Mouse (Mus musculus): ENCODE data around the gene Parp8. TPM values are rescaled to one million over a fixed set of nuclear protein-coding genes. Genes with fewer than 3 reads are reported as not detected.
A peak's percentile ranks its signal among the peaks of the same experiment; 100 is the strongest.

Parp8 gene
- total and polyA plus RNA-seq, 2 experiments from 2014 or later, result 23.9 to 38.7 TPM

DNA sequence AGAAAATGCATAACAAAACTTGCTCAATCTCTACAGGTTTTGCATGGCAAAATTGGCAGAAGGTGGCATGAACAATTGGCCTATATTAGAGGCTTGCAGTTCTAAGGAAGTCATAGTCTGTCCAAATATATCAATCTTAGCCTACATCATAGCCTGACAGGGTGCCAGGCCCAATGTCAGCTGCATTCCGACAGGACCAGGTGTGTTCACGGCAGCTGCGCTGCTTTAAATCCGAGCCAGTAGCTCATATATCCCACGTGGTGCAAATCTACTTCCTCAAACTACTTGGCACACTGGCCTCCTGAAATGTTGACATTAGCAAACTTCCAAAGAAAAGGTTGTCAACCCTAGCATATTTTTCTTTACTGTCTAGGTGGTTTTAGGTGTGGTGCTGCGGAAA, 6.2 kb upstream of the Parp8 start:
- no peak for DNase-seq (ENCODE audit: low spot score)
- Histone ChIP-seq H3K27me3 (ENCODE audit: insufficient read depth, low read length) (no peaks in the 10 kb centered on the region), H3K4me2 (ENCODE audit: low read depth, low read length) (no peak overlapping the region), H3K4me1 (ENCODE audit: insufficient read depth, low read length) (no peaks in the 10 kb centered on the region), H3K9me3 (ENCODE audit: low read length) (no peaks in the 10 kb centered on the region), H3K9ac (replicated peaks; ENCODE audit: low read length) (no peak overlapping the region), H3K4me3 (ENCODE audit: low read length) (no peak overlapping the region), H3K36me3 (ENCODE audit: insufficient read depth, low read length) (no peaks in the 10 kb centered on the region), H3K27ac (no peak overlapping the region)
- WGBS, result 86% methylated on average over 6 of the region's 6 CpGs
- no peak for ATAC-seq
- TF ChIP-seq CTCF (IDR thresholded peaks at IDR 0.05; ENCODE audit: low read depth), result no peak

DNA sequence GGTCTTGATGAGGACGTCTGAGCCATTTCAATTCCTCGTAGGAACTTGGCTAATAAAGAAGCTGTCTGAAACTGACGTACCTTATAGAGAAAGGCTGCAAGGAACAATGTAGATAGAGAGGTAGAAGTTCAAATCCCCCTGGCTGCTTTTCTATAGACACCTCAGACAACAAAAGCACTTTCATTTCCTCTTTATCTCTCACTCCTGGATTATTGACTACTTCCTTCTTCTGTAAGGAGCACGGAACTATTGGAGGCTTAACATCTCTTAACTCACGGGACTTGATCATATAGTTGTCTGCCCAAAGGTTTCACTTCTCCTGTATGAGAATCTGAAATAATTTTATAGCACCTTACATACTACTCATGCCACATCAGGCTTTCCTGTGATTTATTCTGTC, 2.9 kb upstream of the Parp8 start:
- TF ChIP-seq CTCF (IDR thresholded peaks at IDR 0.05; ENCODE audit: low read depth), result no peak
- H3K27ac ChIP-seq, result no peak overlapping the region
- no peaks in the 10 kb centered on the region for H3K9me3 ChIP-seq (ENCODE audit: low read length)
- no peaks in the 10 kb centered on the region for H3K27me3 ChIP-seq (ENCODE audit: insufficient read depth, low read length)
- H3K9ac ChIP-seq (replicated peaks; ENCODE audit: low read length), result no peak overlapping the region
- no peak overlapping the region for H3K4me3 ChIP-seq (ENCODE audit: low read length)
- no peak for DNase-seq (ENCODE audit: low spot score)
- no peak for ATAC-seq
- WGBS, result 76% methylated on average over 5 of the region's 5 CpGs
- no peaks in the 10 kb centered on the region for H3K36me3 ChIP-seq (ENCODE audit: insufficient read depth, low read length)
- H3K4me2 ChIP-seq (ENCODE audit: low read depth, low read length), result no peak overlapping the region
- no peaks in the 10 kb centered on the region for H3K4me1 ChIP-seq (ENCODE audit: insufficient read depth, low read length)

DNA sequence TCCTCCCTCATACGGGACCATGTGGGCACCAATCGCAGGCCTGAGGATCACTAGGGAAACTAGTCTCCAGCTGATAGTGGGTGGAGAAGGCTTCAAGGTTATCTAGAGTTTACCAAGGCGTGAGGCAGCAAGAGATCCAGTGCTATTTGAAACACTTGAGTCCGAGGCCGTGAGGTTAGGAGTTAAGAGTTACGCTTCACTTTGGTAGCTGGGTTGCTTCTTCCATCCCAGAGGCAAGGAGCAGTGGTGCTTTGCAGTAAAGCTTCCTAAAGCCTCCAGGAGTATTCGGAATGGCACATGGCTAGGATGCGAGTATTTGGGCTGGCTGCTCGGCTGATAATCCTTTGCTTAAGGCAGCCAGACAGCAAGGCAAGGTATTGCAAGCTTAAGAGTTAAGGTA, 2.0 kb upstream of the Parp8 start:
- DNase-seq (ENCODE audit: low spot score) (no peak), ATAC-seq (no peak)
- Histone ChIP-seq H3K4me2 (ENCODE audit: low read depth, low read length) (no peak overlapping the region), H3K9me3 (ENCODE audit: low read length) (no peaks in the 10 kb centered on the region), H3K27me3 (ENCODE audit: insufficient read depth, low read length) (no peaks in the 10 kb centered on the region), H3K27ac (no peak overlapping the region), H3K4me3 (ENCODE audit: low read length) (no peak overlapping the region), H3K9ac (replicated peaks; ENCODE audit: low read length) (no peak overlapping the region), H3K36me3 (ENCODE audit: insufficient read depth, low read length) (no peaks in the 10 kb centered on the region), H3K4me1 (ENCODE audit: insufficient read depth, low read length) (no peaks in the 10 kb centered on the region)
- WGBS, result 74% methylated on average over 9 of the region's 9 CpGs
- TF ChIP-seq CTCF (IDR thresholded peaks at IDR 0.05; ENCODE audit: low read depth), result no peak

DNA sequence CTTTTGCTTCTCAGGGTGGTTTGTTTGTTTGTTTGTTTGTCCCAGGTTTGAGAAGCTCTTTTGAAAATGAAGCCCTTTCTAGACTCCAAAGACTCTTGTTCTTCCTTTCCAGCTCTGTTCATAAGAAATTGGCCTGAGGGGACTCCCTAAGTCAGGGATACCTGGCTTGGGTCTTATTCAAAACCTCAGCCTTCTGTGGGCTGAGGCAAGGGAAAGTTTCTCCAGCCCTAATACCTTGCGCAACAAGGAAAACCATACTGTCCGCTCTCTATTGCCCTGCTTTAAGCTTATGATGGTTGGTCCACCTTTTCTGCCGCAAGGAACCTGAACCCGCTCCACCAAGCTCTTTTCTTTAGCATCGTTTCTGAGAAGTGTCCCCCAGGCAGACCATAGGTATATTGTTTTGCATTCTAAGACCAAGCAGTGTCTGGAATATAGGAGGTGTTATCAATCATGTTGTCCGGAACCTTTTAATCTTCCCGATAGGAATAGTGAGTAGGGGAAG, 991 bp upstream of the Parp8 start:
- peak overlapping the region; percentile 96; the same call in 1 of the 2 replicates for H3K27ac ChIP-seq
- ATAC-seq, result no peak
- 63% methylated on average over 7 of the region's 7 CpGs for WGBS

DNA sequence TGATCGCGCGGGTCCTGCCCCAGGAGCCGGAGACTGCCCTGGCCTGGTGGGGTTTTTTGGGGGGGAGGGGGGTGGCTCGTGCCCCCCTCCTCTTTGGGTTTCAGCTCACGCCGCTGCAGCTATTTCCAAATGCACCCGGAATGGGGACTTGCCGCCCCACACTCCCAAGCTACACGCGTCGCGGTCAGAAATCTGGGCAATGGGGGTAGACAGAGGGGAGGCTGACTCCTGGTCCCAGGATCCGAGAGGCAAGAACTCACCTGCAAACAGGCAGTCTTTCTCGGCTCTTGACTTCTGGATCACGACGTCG, 466 bp downstream of the Parp8 start:
- no peaks in the 10 kb centered on the region for H3K27me3 ChIP-seq (ENCODE audit: insufficient read depth, low read length)
- ATAC-seq (peak; percentile 46), DNase-seq (ENCODE audit: low spot score) (peak; percentile 61)
- peak overlapping the region; percentile 96 for H3K4me3 ChIP-seq (ENCODE audit: low read length)
- peak overlapping the region; percentile 62 for H3K4me2 ChIP-seq (ENCODE audit: low read depth, low read length)
- no peaks in the 10 kb centered on the region for H3K36me3 ChIP-seq (ENCODE audit: insufficient read depth, low read length)
- peak overlapping the region; percentile 96 for H3K9ac ChIP-seq (replicated peaks; ENCODE audit: low read length)
- peak overlapping the region; percentile 96 for H3K27ac ChIP-seq
- WGBS, result 2% methylated on average over 18 of the region's 18 CpGs
- peaks cover 3% of the 10 kb centered on the region for H3K4me1 ChIP-seq (ENCODE audit: insufficient read depth, low read length)
- no peaks in the 10 kb centered on the region for H3K9me3 ChIP-seq (ENCODE audit: low read length)
- TF ChIP-seq CTCF (IDR thresholded peaks at IDR 0.05; ENCODE audit: low read depth), result no peak

More for the DNA sequence above, 991 bp upstream of the Parp8 start:
- Histone ChIP-seq H3K4me3 (ENCODE audit: low read length) (peak overlapping the region; percentile 96), H3K27me3 (ENCODE audit: insufficient read depth, low read length) (no peaks in the 10 kb centered on the region), H3K36me3 (ENCODE audit: insufficient read depth, low read length) (no peaks in the 10 kb centered on the region), H3K4me1 (ENCODE audit: insufficient read depth, low read length) (peaks cover 3% of the 10 kb centered on the region), H3K4me2 (ENCODE audit: low read depth, low read length) (peak overlapping the region; percentile 62), H3K9me3 (ENCODE audit: low read length) (no peaks in the 10 kb centered on the region), H3K9ac (replicated peaks; ENCODE audit: low read length) (no peak overlapping the region)
- TF ChIP-seq CTCF (IDR thresholded peaks at IDR 0.05; ENCODE audit: low read depth), result no peak
- DNase-seq (ENCODE audit: low spot score), result no peak

DNA sequence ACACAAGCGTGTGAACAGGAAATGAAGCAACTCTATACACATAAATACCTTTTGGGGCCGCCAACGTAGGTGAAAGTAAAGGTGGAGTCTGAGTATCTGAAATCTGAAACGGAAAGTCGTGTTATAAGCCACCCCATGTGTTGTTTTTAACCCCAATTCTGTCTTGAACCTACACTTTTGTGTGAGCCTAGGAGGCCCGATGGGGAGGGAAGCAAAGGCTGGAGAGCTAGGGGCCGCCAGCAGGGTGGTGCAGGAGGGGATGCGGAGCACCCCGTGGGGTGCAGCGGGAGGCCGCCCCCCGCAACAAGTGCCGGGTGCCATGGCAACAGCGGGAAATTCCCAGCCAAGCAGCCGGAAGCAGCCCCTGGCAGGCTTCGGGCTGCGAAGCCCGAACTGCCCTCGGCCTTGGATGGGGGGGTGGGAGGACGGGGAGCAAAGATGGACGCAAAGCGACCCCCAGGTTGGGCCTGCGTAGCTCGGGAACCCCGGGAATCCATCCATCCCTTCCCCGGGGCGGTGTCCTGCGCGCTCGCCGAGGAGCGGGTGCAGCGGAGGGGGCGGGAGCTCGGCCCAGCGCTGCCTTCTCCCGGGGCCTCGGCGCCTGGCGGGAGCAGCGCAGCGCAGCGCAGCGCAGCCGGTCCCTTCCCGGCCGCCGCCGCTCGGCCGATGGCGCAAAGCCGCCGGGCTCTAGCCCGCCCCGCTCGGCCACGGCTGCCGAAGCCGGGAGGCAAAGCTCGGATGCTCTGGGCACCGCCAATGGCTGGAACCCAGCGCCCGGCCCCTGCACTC, 1.0 kb downstream of the Parp8 start:
- Histone ChIP-seq H3K9me3 (ENCODE audit: low read length) (no peaks in the 10 kb centered on the region), H3K27me3 (ENCODE audit: insufficient read depth, low read length) (no peaks in the 10 kb centered on the region), H3K36me3 (ENCODE audit: insufficient read depth, low read length) (no peaks in the 10 kb centered on the region), H3K4me3 (ENCODE audit: low read length) (peak overlapping the region; percentile 96), H3K9ac (replicated peaks; ENCODE audit: low read length) (peak overlapping the region; percentile 96), H3K4me1 (ENCODE audit: insufficient read depth, low read length) (peaks cover 3% of the 10 kb centered on the region), H3K4me2 (ENCODE audit: low read depth, low read length) (peak overlapping the region; percentile 62), H3K27ac (peak overlapping the region; percentile 96)
- WGBS, result 1% methylated on average over 41 of the region's 64 CpGs
- peak; percentile 80 for DNase-seq (ENCODE audit: low spot score)
- peak; percentile 80 for ATAC-seq
- TF ChIP-seq CTCF (IDR thresholded peaks at IDR 0.05; ENCODE audit: low read depth), result peak; percentile 36; the same call in 1 of the 2 replicates
